Mouse (Mus musculus) macrophage (primary cell): ENCODE measurements around the gene Prpf8. TPM values are rescaled to one million over a fixed set of nuclear protein-coding genes. Genes with fewer than 3 reads are reported as not detected.
"Not testable (repeated sequence)": the region's sequence is repeated elsewhere in the genome, so short reads cannot be mapped to it uniquely, and the experiment has no call there.

Experiments
- H3K27ac ChIP-seq: fragments of 350-480 bp; formaldehyde crosslinking; 2 replicates; pipeline ENCODE4 v1.9.0; 2021
- H3K36me3 ChIP-seq: fragments of 350-480 bp; formaldehyde crosslinking; 2 replicates; pipeline ENCODE4 v1.9.0; 2021; ENCODE audit errors: inconsistent target
- H3K4me3 ChIP-seq: fragments of 350-480 bp; formaldehyde crosslinking; 2 replicates; pipeline ENCODE4 v1.9.0; 2021; ENCODE audit errors: inconsistent target
- H3K79me2 ChIP-seq: fragments of 350-480 bp; formaldehyde crosslinking; 2 replicates; pipeline ENCODE4 v1.9.0; 2021; ENCODE audit errors: inconsistent target
- WGBS: methylation state at CpG from one replicate; pipeline ENCODE4 v1.1.7; 2026; ENCODE audit warnings: inconsistent platforms; ENCODE audit not compliant: missing documents; 5-methylcytosine and 5-hydroxymethylcytosine counted together
- polyA plus RNA-seq: library from polyadenylated mRNA; stranded (reverse); fragments of 250-400 nt; gene quantifications from 3 replicates; pipeline ENCODE4 v1.2.4, GENCODE M21; 2018; ENCODE audit warnings: inconsistent platforms

Prpf8 gene
- polyA plus RNA-seq, 1 experiment from 2014 or later, result 86.0 TPM

GRCm38 (mm10) chr11:75453991-75454930 is 32.4 kb upstream of the Prpf8 start, which contains the start of gene Wdr81:
Gene Wdr81 (minus strand): TSS chr11:75454717.
- peaks cover 29% of the 10 kb centered on the region for H3K36me3 ChIP-seq
- peak within 1 kb of the TSS; percentile 91 for H3K27ac ChIP-seq
- WGBS, result 6% methylated on average over 54 of the region's 56 CpGs
- peak within 1 kb of the TSS; percentile 73 for H3K4me3 ChIP-seq
- peaks cover 52% of the 10 kb centered on the region for H3K79me2 ChIP-seq

GRCm38 (mm10) chr11:75455041-75455736 is 31.4 kb upstream of the Prpf8 start:
- Histone ChIP-seq H3K79me2 (peaks cover 43% of the 10 kb centered on the region), H3K36me3 (peaks cover 24% of the 10 kb centered on the region; the same call in 1 of the 2 replicates), H3K4me3 (no peak overlapping the region), H3K27ac (peak overlapping the region; percentile 91)
- WGBS, result 36% methylated on average over 10 of the region's 10 CpGs

GRCm38 (mm10) chr11:75455971-75456370 is 30.6 kb upstream of the Prpf8 start:
- H3K27ac ChIP-seq, result peak overlapping the region; percentile 91

GRCm38 (mm10) chr11:75456440-75456871 is 30.2 kb upstream of the Prpf8 start:
- H3K27ac ChIP-seq, result no peak overlapping the region
- WGBS, result 82% methylated on average over 7 of the region's 7 CpGs
- H3K79me2 ChIP-seq, result peaks cover 31% of the 10 kb centered on the region
- H3K4me3 ChIP-seq, result no peak overlapping the region
- peaks cover 17% of the 10 kb centered on the region; the same call in 1 of the 2 replicates for H3K36me3 ChIP-seq

More at GRCm38 (mm10) chr11:75455971-75456370, 30.6 kb upstream of the Prpf8 start:
- 100% methylated on average over 2 of the region's 2 CpGs for WGBS
- peaks cover 17% of the 10 kb centered on the region; the same call in 1 of the 2 replicates for H3K36me3 ChIP-seq
- peaks cover 35% of the 10 kb centered on the region for H3K79me2 ChIP-seq
- H3K4me3 ChIP-seq, result not testable (repeated sequence)

GRCm38 (mm10) chr11:75458169-75458568 is 28.4 kb upstream of the Prpf8 start:
- H3K79me2 ChIP-seq, result peaks cover 31% of the 10 kb centered on the region
- WGBS, result 41% methylated on average over 3 of the region's 3 CpGs
- no peak overlapping the region for H3K4me3 ChIP-seq

GRCm38 (mm10) chr11:75458628-75459041 is 28.0 kb upstream of the Prpf8 start:
- Histone ChIP-seq H3K4me3 (no peak overlapping the region), H3K79me2 (peaks cover 31% of the 10 kb centered on the region)
- 0% methylated on average over 8 of the region's 8 CpGs for WGBS

More at GRCm38 (mm10) chr11:75458169-75458568, 28.4 kb upstream of the Prpf8 start:
- Histone ChIP-seq H3K36me3 (peaks cover under 1% of the 10 kb centered on the region; the same call in 1 of the 2 replicates), H3K27ac (peak overlapping the region; percentile 100)

GRCm38 (mm10) chr11:75459141-75459711 is 27.4 kb upstream of the Prpf8 start:
- Histone ChIP-seq H3K4me3 (no peak overlapping the region; the same call in 1 of the 2 replicates), H3K36me3 (peaks cover 11% of the 10 kb centered on the region), H3K27ac (peak overlapping the region; percentile 100), H3K79me2 (peaks cover 31% of the 10 kb centered on the region)
- WGBS, result 39% methylated on average over 5 of the region's 5 CpGs

More at GRCm38 (mm10) chr11:75458628-75459041, 28.0 kb upstream of the Prpf8 start:
- H3K27ac ChIP-seq, result peak overlapping the region; percentile 100
- H3K36me3 ChIP-seq, result peaks cover 5% of the 10 kb centered on the region

- whole genome bisulfite sequencing, result 25% methylated on average over 5 of the region's 5 CpGs
- Histone ChIP-seq H3K79me2 (peaks cover 33% of the 10 kb centered on the region), H3K36me3 (peaks cover 16% of the 10 kb centered on the region), H3K27ac (peak overlapping the region; percentile 100), H3K4me3 (peak overlapping the region; percentile 3; the same call in 1 of the 2 replicates)
Observed at GRCm38 (mm10) chr11:75459751-75460102, 26.9 kb upstream of the Prpf8 start.

- Histone ChIP-seq H3K36me3 (peaks cover 21% of the 10 kb centered on the region), H3K27ac (peak overlapping the region; percentile 100), H3K4me3 (peak overlapping the region; percentile 41), H3K79me2 (peaks cover 39% of the 10 kb centered on the region)
- WGBS, result under 1% methylated on average over 19 of the region's 19 CpGs
Observed at GRCm38 (mm10) chr11:75460103-75460843, 26.3 kb upstream of the Prpf8 start.

- Histone ChIP-seq H3K4me3 (peak within 1 kb of the TSS; percentile 100), H3K79me2 (peaks cover 42% of the 10 kb centered on the region), H3K36me3 (peaks cover 29% of the 10 kb centered on the region), H3K27ac (peak within 1 kb of the TSS; percentile 100)
- 1% methylated on average over 45 of the region's 46 CpGs for WGBS
Observed at GRCm38 (mm10) chr11:75460844-75461742, 25.5 kb upstream of the Prpf8 start, which contains the start of gene Tlcd2. Gene Tlcd2 (plus strand): TSS chr11:75461715.

- WGBS, result 0% methylated on average over 22 of the region's 30 CpGs
- Histone ChIP-seq H3K4me3 (peak overlapping the region; percentile 100), H3K27ac (peak overlapping the region; percentile 96), H3K79me2 (peaks cover 42% of the 10 kb centered on the region), H3K36me3 (peaks cover 35% of the 10 kb centered on the region)
Observed at GRCm38 (mm10) chr11:75461743-75462252, 24.8 kb upstream of the Prpf8 start.

- H3K4me3 ChIP-seq, result peak overlapping the region; percentile 100
- H3K79me2 ChIP-seq, result peaks cover 42% of the 10 kb centered on the region
- peaks cover 35% of the 10 kb centered on the region for H3K36me3 ChIP-seq
- 6% methylated on average over 14 of the region's 16 CpGs for WGBS
- peak overlapping the region; percentile 96 for H3K27ac ChIP-seq
Observed at GRCm38 (mm10) chr11:75462253-75462783, 24.3 kb upstream of the Prpf8 start.
